Comparison of ENCODE assay signal across 10 mouse cellular contexts in genomic region chr17:30498376-30498719, GRCm38 (mm10).
DNase-seq lines count a peak whose midpoint lies in the region; ATAC-seq and TF ChIP-seq lines count a peak whose summit lies in the region.
"Had no signal": no experiment of that assay in that cellular context is flagged by ENCODE, and none has a peak within 500 bp of the region (broad histone marks: within the 10 kb centered on the region; RNA-seq: fewer than 3 reads in every experiment).

No protein-coding gene starts in this region.

- ATAC-seq in cerebellum, adult (ENCODE audit: insufficient number of reproducible peaks, low FRiP score, low TSS enrichment) = no peak
- peak; percentile 35; the same call in 1 of the 2 replicates for ATAC-seq in lung, embryonic 14.5 days (ENCODE audit: insufficient read depth)
- no peak for ATAC-seq in megakaryocyte progenitor cell, adult 5-6 weeks (replicated peaks; ENCODE audit: poor library complexity)

- peaks cover 6% of the 10 kb centered on the region; the same call in 1 of the 2 replicates for H3K9me3 ChIP-seq in forebrain, embryonic 10.5 days
- no peaks in the 10 kb centered on the region for H3K9me3 ChIP-seq in lung, embryonic 14.5 days (ENCODE audit: low read depth, low read length)
- H3K9me3 ChIP-seq: limb, embryonic 12.5 days; stomach, embryonic 15.5 days had no signal

- H3K4me2 ChIP-seq in lung, embryonic 14.5 days = no peak overlapping the region
- H3K4me2 ChIP-seq: limb, embryonic 12.5 days; stomach, embryonic 15.5 days had no signal

- H3K4me1 ChIP-seq in forebrain, embryonic 10.5 days = peaks cover 26% of the 10 kb centered on the region
- peaks cover 3% of the 10 kb centered on the region; the same call in 1 of the 2 replicates for H3K4me1 ChIP-seq in lung, embryonic 14.5 days (ENCODE audit: insufficient read depth)

- no peak overlapping the region for H3K4me3 ChIP-seq in forebrain, embryonic 10.5 days
- no peak overlapping the region for H3K4me3 ChIP-seq in lung, embryonic 14.5 days (ENCODE audit: low read depth, low read length)
- H3K4me3 ChIP-seq: limb, embryonic 12.5 days; stomach, embryonic 15.5 days had no signal

- peak overlapping the region; percentile 54; the same call in 1 of the 2 replicates for H3K27ac ChIP-seq in forebrain, embryonic 10.5 days
- no peak overlapping the region; the same call in 1 of the 2 replicates for H3K27ac ChIP-seq in lung, embryonic 14.5 days (ENCODE audit: low read depth)
- H3K27ac ChIP-seq: limb, embryonic 12.5 days; stomach, embryonic 15.5 days had no signal

- no peak for TF ChIP-seq CTCF in lung, embryonic 14.5 days (IDR thresholded peaks at IDR 0.05; ENCODE audit: low read depth)

- H3K36me3 ChIP-seq in forebrain, embryonic 10.5 days (replicated peaks) = peaks cover 7% of the 10 kb centered on the region; the same call in 1 of the 2 replicates
- H3K36me3 ChIP-seq in lung, embryonic 14.5 days (ENCODE audit: insufficient read depth) = no peaks in the 10 kb centered on the region
- H3K36me3 ChIP-seq: limb, embryonic 12.5 days; stomach, embryonic 15.5 days had no signal

- WGBS in forebrain, embryonic 10.5 days = 91% methylated on average over 6 of the region's 6 CpGs
- 38% methylated on average over 6 of the region's 6 CpGs for WGBS in lung, embryonic 14.5 days

- H3K9ac ChIP-seq in lung, embryonic 14.5 days = no peak overlapping the region
- H3K9ac ChIP-seq: limb, embryonic 12.5 days; stomach, embryonic 15.5 days had no signal

- DNase-seq in cerebellum, adult 11-12 months = peak; percentile 55
- DNase-seq in 3T3-L1 (ENCODE audit: low read depth, low spot score) = peak; percentile 33
- DNase-seq in forebrain, embryonic 10.5 days (ENCODE audit: extremely low spot score, low spot score) = no peak
- DNase-seq in heart, postnatal 4 days = peak; percentile 89
- DNase-seq in lung, embryonic 14.5 days = peak; percentile 68
- DNase-seq in spleen, adult 18-20 months = no peak

- H3K27me3 ChIP-seq in forebrain, embryonic 10.5 days (ENCODE audit: poor library complexity, severe bottlenecking) = no peaks in the 10 kb centered on the region
- no peaks in the 10 kb centered on the region for H3K27me3 ChIP-seq in lung, embryonic 14.5 days (ENCODE audit: insufficient read depth, low read length)
- H3K27me3 ChIP-seq: limb, embryonic 12.5 days; stomach, embryonic 15.5 days had no signal

Comparison
In these comparisons a context has a peak if more than half of its experiments do, and no peak if none do; other contexts are left out.
1. DNase-seq: peak in cerebellum, adult 11-12 months (single experiment), 3T3-L1 (single experiment), heart, postnatal 4 days (single experiment) and lung, embryonic 14.5 days (single experiment); none in forebrain, embryonic 10.5 days (single experiment) and spleen, adult 18-20 months (0 of 2).